Mouse (Mus musculus) lung, embryonic 16.5 days (tissue): ENCODE data around the gene Kxd1. TPM values are rescaled to one million over a fixed set of nuclear protein-coding genes. Genes with fewer than 3 reads are reported as not detected.

Source experiments
- ATAC-seq: fragments of 200-750 bp; cut with Nextera tagmentation; 2 replicates; pipeline ENCODE4 v1.8.0; 2017; ENCODE audit warnings: low read depth, mild to moderate bottlenecking, moderate library complexity
- H3K27ac ChIP-seq: fragments of 300-500 bp; sonication (generic); 2 replicates; pipeline ENCODE4 v1.5.1; 2014; ENCODE audit warnings: mild to moderate bottlenecking, control low read depth, low read length
- H3K27me3 ChIP-seq: fragments of 300-500 bp; sonication (generic); 2 replicates; pipeline ENCODE4 v1.6.1; 2014; ENCODE audit warnings: low read depth, low read length, mixed read lengths; ENCODE audit not compliant: control insufficient read depth, insufficient read depth
- H3K36me3 ChIP-seq: fragments of 300-500 bp; sonication (generic); 2 replicates; pipeline ENCODE4 v1.6.1; 2014; ENCODE audit warnings: low read length; ENCODE audit not compliant: control insufficient read depth, insufficient read depth
- H3K4me1 ChIP-seq: fragments of 300-500 bp; sonication (generic); replicated peaks from 2 replicates; pipeline ENCODE4 v1.6.1; 2014; ENCODE audit warnings: low read length, mixed read lengths; ENCODE audit not compliant: control insufficient read depth, insufficient read depth
- H3K4me2 ChIP-seq: fragments of 300-500 bp; sonication (generic); 2 replicates; pipeline ENCODE4 v1.6.1; 2014; ENCODE audit warnings: low read depth, low read length, control low read depth
- H3K4me3 ChIP-seq: fragments of 300-500 bp; sonication (generic); 2 replicates; pipeline ENCODE4 v1.5.1; 2014; ENCODE audit warnings: mild to moderate bottlenecking, low read length, control low read depth
- H3K9ac ChIP-seq: fragments of 300-500 bp; sonication (generic); 2 replicates; pipeline ENCODE4 v1.6.1; 2014; ENCODE audit warnings: low read length, control low read depth
- H3K9me3 ChIP-seq: fragments of 300-500 bp; sonication (generic); 2 replicates; pipeline ENCODE4 v1.6.1; 2016; ENCODE audit warnings: low read length; ENCODE audit not compliant: control insufficient read depth
- WGBS: fragments of 180-500 bp; shearing (Covaris S2); extraction: QIAGEN DNeasy Blood & Tissue Kit; methylation state at CpG from one replicate; pipeline ENCODE4 v1.1.7; 2014; 5-methylcytosine and 5-hydroxymethylcytosine counted together
- polyA plus RNA-seq: library from polyadenylated mRNA; unstranded; fragments of >200 nt; fragmentation: Nextera tagmentation; extraction: Ambion mirVana; gene quantifications from 2 replicates; pipeline ENCODE4 v1.2.1, GENCODE M21; 2015

Kxd1 gene
- polyA plus RNA-seq, 1 experiment from 2014 or later, result 55.3 TPM

GRCm38 (mm10) chr8:70469295-70469916, 58.4 kb downstream of the Kxd1 start:
- no peak overlapping the region for H3K4me3 ChIP-seq
- WGBS, result 33% methylated on average over 10 of the region's 10 CpGs
- H3K9ac ChIP-seq, result 0 out of 2 replicates have a peak overlapping the region, but pooled peaks have one; percentile 2
- H3K4me2 ChIP-seq, result no peak overlapping the region
- H3K9me3 ChIP-seq, result no peaks in the 10 kb centered on the region
- peaks cover 30% of the 10 kb centered on the region for H3K4me1 ChIP-seq
- peak; percentile 70; the same call in 1 of the 2 replicates for ATAC-seq
- no peaks in the 10 kb centered on the region for H3K27me3 ChIP-seq
- peak overlapping the region; percentile 48 for H3K27ac ChIP-seq
- peaks cover 7% of the 10 kb centered on the region; the same call in 1 of the 2 replicates for H3K36me3 ChIP-seq

GRCm38 (mm10) chr8:70468733-70469132, 59.0 kb downstream of the Kxd1 start:
- H3K36me3 ChIP-seq, result peaks cover 7% of the 10 kb centered on the region; the same call in 1 of the 2 replicates
- no peak overlapping the region for H3K9ac ChIP-seq
- no peaks in the 10 kb centered on the region for H3K27me3 ChIP-seq
- 0 out of 2 replicates have a peak overlapping the region, but pooled peaks have one; percentile 48 for H3K27ac ChIP-seq
- peaks cover 30% of the 10 kb centered on the region for H3K4me1 ChIP-seq
- no peak overlapping the region for H3K4me3 ChIP-seq
- ATAC-seq, result peak; percentile 77
- H3K9me3 ChIP-seq, result no peaks in the 10 kb centered on the region
- 66% methylated on average over 4 of the region's 4 CpGs for WGBS
- H3K4me2 ChIP-seq, result no peak overlapping the region

- H3K27ac ChIP-seq, result no peak overlapping the region
- ATAC-seq, result no peak
- no peaks in the 10 kb centered on the region for H3K27me3 ChIP-seq
- peak overlapping the region; percentile 33; the same call in 1 of the 2 replicates for H3K9ac ChIP-seq
- peaks cover 34% of the 10 kb centered on the region for H3K4me1 ChIP-seq
- H3K9me3 ChIP-seq, result no peaks in the 10 kb centered on the region
- H3K4me3 ChIP-seq, result no peak overlapping the region
- 36% methylated on average over 1 of the region's 1 CpGs for WGBS
- H3K4me2 ChIP-seq, result no peak overlapping the region
- peaks cover 7% of the 10 kb centered on the region; the same call in 1 of the 2 replicates for H3K36me3 ChIP-seq
Measured at GRCm38 (mm10) chr8:70467907-70468306, 59.8 kb downstream of the Kxd1 start.

- Histone ChIP-seq H3K36me3 (peaks cover 7% of the 10 kb centered on the region; the same call in 1 of the 2 replicates), H3K4me2 (no peak overlapping the region), H3K4me3 (no peak overlapping the region), H3K9me3 (no peaks in the 10 kb centered on the region), H3K27me3 (no peaks in the 10 kb centered on the region), H3K9ac (no peak overlapping the region), H3K27ac (no peak overlapping the region), H3K4me1 (peaks cover 34% of the 10 kb centered on the region)
- 63% methylated on average over 5 of the region's 5 CpGs for WGBS
- ATAC-seq, result no peak
Measured at GRCm38 (mm10) chr8:70467229-70467725, 60.5 kb downstream of the Kxd1 start.

GRCm38 (mm10) chr8:70466771-70467170, 61.0 kb downstream of the Kxd1 start:
- no peak overlapping the region for H3K4me3 ChIP-seq
- no peak for ATAC-seq

GRCm38 (mm10) chr8:70466305-70466704, 61.5 kb downstream of the Kxd1 start:
- WGBS, result 82% methylated on average over 4 of the region's 4 CpGs
- H3K4me3 ChIP-seq, result no peak overlapping the region
- no peaks in the 10 kb centered on the region for H3K9me3 ChIP-seq
- H3K4me1 ChIP-seq, result peaks cover 34% of the 10 kb centered on the region
- no peak overlapping the region for H3K27ac ChIP-seq
- H3K36me3 ChIP-seq, result peaks cover 7% of the 10 kb centered on the region; the same call in 1 of the 2 replicates
- H3K27me3 ChIP-seq, result no peaks in the 10 kb centered on the region
- no peak overlapping the region for H3K4me2 ChIP-seq
- no peak overlapping the region for H3K9ac ChIP-seq
- ATAC-seq, result no peak

More at GRCm38 (mm10) chr8:70466771-70467170, 61.0 kb downstream of the Kxd1 start:
- Histone ChIP-seq H3K36me3 (peaks cover 7% of the 10 kb centered on the region; the same call in 1 of the 2 replicates), H3K9me3 (no peaks in the 10 kb centered on the region), H3K9ac (no peak overlapping the region), H3K4me1 (peaks cover 34% of the 10 kb centered on the region), H3K4me2 (no peak overlapping the region), H3K27ac (no peak overlapping the region), H3K27me3 (no peaks in the 10 kb centered on the region)
- WGBS, result 51% methylated on average over 11 of the region's 11 CpGs

GRCm38 (mm10) chr8:70465701-70466100, 62.1 kb downstream of the Kxd1 start:
- no peak for ATAC-seq
- H3K27ac ChIP-seq, result no peak overlapping the region
- 98% methylated on average over 4 of the region's 4 CpGs for WGBS
- H3K4me2 ChIP-seq, result no peak overlapping the region
- peaks cover 7% of the 10 kb centered on the region; the same call in 1 of the 2 replicates for H3K36me3 ChIP-seq
- H3K27me3 ChIP-seq, result no peaks in the 10 kb centered on the region
- no peaks in the 10 kb centered on the region for H3K9me3 ChIP-seq
- H3K4me3 ChIP-seq, result no peak overlapping the region
- no peak overlapping the region for H3K9ac ChIP-seq
- H3K4me1 ChIP-seq, result peaks cover 34% of the 10 kb centered on the region

GRCm38 (mm10) chr8:70464162-70464561, 63.6 kb downstream of the Kxd1 start:
- Histone ChIP-seq H3K36me3 (peaks cover 8% of the 10 kb centered on the region; the same call in 1 of the 2 replicates), H3K4me1 (peaks cover 24% of the 10 kb centered on the region), H3K4me2 (no peak overlapping the region), H3K4me3 (no peak overlapping the region), H3K27me3 (no peaks in the 10 kb centered on the region), H3K27ac (no peak overlapping the region), H3K9ac (no peak overlapping the region), H3K9me3 (no peaks in the 10 kb centered on the region)
- no peak for ATAC-seq
- WGBS, result 89% methylated on average over 6 of the region's 6 CpGs

- Histone ChIP-seq H3K27me3 (no peaks in the 10 kb centered on the region), H3K4me3 (no peak overlapping the region), H3K4me2 (no peak overlapping the region), H3K9me3 (no peaks in the 10 kb centered on the region), H3K36me3 (peaks cover 8% of the 10 kb centered on the region; the same call in 1 of the 2 replicates), H3K4me1 (peaks cover 15% of the 10 kb centered on the region), H3K27ac (no peak overlapping the region), H3K9ac (no peak overlapping the region)
- 67% methylated on average over 4 of the region's 4 CpGs for WGBS
- ATAC-seq, result no peak
Measured at GRCm38 (mm10) chr8:70463306-70463705, 64.5 kb downstream of the Kxd1 start.
